Mouse (Mus musculus): ENCODE data around the gene Ccz1. TPM values are rescaled to one million over a fixed set of nuclear protein-coding genes. Genes with fewer than 3 reads are reported as not detected.

Gene Ccz1
- polyA plus RNA-seq, 1 experiment: 74.6 TPM

DNA sequence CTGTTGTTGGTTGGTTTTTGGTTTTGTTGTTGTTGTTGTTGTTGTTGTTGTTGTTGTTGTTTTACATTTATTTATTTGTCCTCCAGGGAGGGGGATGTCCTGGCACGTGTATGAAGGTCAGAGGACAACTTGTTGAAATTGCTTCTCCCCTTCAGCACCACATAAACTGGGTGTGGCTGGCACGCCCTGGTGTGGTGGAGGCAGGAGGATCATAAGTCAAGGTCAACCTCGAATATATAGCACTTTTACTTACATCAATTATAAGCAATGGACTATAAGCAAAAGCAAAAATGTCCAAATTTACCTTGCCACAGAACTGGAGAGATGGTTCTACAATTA is 604 bp upstream of the Ccz1 start:
- TF ChIP-seq GATA1 (IDR thresholded peaks at IDR 0.05; ENCODE audit: low read length): no peak

DNA sequence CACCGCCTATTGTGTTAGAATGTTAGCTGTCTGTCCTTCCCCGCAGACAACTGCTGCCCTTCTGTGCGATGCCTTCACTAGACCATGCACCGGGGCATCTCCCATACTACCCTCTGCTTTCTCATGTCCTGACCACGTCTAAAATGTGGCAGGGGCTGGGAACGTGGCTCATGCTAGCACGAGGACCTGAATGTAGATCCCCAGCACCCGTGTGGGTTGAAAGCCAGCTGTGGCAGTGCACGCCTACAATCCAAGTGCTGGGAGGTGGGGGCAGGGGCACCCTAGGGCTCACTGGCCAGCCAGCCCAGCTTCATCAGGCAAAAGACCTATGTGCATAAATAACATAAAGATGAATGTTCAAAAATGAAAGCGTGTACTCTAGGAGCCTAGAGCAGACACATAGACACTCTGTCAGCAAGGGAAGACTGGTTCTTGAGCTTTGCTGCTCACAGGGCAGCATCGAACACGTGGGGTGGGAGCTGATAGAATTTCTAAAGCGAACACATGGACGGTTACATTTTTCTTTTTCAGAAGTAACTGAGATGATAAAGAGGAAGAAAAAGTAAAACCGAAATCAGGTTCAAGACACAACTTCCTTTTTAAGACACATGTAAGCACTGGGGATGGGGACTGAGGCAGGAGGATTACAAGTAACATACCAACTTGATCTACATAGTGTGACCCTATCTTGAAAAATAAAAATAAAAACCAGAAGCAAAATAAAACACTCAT is 12.1 kb downstream of the Ccz1 start:
- TF ChIP-seq GATA1 (IDR thresholded peaks at IDR 0.05; ENCODE audit: low read length): no peak

DNA sequence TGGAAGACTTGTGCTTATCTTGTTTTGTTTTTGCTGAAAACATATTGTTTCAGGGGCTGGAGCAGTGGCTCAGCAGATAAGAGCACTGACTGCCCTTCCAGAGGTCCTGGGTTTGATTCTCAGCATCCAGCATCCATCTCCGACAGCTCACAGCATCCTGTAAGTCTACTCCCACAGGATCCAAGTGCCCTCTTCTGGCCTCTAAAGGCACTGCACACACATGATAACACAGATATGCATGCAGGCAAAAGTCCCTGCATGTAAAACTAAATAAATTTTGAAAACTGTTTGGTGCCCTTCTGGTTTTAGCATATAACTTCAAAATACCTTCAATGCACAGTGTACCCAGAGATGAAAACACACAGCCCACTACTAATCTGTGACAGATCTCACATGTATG is 15.3 kb downstream of the Ccz1 start:
- no peak for TF ChIP-seq GATA1 (IDR thresholded peaks at IDR 0.05; ENCODE audit: low read length)

DNA sequence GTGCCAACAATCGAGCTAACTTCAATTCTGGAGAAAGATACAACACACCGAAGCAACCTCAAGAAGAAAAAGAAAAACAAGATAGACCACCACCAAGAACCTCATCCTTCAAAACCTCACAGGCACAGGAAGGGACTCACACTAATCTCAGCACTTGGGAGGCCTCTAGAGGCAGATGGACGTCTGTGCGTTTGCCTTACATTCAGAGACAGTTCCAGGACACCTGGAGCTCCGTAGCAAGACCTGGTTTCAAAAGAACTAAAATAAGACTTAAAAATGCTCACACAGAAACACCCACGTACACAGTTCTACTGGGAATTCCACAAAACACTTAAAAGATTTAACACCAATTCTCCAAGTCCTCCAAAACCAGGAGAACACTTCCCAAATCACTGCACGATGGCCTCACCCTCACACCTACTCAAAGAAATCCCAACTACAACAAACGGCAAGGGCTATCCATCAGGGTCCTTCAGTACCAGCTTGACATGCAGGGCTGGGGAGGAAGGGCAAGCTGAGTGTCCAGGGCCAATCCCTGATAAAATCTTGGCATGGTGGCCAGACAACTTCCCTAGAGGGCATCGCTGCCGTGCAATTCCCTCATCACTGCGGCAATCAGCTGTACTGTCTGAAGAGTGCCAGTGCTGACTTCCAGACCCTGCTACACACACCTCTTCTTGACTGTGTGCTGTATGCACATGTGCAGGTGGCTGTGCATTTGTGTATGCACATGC is 19.9 kb downstream of the Ccz1 start:
- no peak for TF ChIP-seq GATA1 (IDR thresholded peaks at IDR 0.05; ENCODE audit: low read length)

DNA sequence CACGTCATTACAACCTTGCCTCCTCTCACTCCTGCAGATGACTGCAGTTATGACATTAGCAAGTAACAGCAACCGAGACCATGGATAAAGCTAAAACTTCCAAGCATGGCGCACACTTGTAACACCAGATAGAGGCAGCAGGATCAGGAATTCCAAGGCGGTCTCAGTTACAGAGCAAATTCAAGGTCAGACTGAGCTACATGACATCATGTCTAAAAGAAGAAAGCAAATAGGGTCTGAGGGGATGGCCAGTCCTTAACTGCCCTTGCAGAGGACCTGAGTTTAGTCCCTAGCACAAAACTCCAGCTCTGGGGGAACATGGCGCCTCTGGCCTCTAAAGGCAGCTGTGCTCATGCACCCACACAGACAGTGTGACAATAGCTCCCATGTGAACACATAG is 20.8 kb downstream of the Ccz1 start:
- no peak for TF ChIP-seq GATA1 (IDR thresholded peaks at IDR 0.05; ENCODE audit: low read length)

DNA sequence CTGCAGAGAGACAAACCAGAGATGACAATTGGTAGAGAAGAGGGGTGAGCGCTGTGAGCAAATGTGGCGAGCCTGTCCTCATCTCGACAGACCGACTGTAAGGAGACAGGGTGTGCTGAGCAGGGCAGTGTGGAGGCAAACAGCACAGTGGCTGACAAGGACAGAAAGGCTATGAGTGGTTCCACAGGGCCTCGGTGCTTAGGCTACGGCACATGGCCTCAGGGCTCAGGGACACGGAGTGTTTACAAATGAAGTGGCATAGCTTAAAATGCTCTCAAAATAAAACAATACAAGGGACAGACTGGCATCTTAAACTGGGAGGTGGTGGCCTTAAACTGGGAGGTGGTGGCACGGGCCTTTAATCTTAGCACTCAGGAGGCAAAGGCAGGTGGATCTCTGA is 21.4 kb downstream of the Ccz1 start:
- TF ChIP-seq GATA1 (IDR thresholded peaks at IDR 0.05; ENCODE audit: low read length): no peak

DNA sequence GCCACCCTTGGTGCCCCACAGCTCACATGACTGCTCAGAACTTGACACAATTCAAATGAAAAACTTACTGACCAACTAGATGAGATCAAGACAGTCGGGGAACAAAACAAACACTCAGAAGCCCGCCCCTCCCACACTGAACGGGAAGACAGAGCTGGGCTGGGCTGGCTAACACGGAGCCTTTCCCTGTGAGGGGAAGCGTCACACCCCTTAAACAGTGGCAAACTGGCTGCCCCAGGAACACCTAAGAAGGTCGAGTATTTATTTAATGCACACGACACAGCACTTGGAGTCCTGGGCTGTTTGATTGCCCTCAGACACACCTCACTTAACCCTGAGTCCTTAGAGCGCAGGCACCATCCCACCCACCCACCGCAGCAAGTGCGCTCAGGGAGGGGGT is 22.0 kb downstream of the Ccz1 start:
- TF ChIP-seq GATA1 (IDR thresholded peaks at IDR 0.05; ENCODE audit: low read length): no peak

DNA sequence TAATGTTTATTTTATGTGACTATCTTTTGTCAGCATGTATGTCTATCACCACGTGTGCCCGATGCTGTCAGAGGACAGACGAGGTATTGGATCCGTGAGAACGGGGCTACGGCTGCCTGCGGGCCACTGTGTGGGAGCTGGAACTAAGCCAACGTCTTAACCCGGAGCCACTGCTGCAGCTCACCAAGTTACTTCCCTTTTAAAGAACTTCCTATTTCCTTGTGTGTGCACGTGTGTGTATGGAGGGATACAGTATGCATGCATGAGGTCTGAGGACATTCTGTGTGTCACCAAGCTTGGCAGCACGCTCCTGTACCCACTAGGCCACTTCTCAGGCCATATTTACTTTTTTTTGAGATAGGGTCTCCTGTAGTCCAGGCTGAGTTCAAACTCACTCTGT is 24.6 kb downstream of the Ccz1 start:
- no peak for TF ChIP-seq GATA1 (IDR thresholded peaks at IDR 0.05; ENCODE audit: low read length)

DNA sequence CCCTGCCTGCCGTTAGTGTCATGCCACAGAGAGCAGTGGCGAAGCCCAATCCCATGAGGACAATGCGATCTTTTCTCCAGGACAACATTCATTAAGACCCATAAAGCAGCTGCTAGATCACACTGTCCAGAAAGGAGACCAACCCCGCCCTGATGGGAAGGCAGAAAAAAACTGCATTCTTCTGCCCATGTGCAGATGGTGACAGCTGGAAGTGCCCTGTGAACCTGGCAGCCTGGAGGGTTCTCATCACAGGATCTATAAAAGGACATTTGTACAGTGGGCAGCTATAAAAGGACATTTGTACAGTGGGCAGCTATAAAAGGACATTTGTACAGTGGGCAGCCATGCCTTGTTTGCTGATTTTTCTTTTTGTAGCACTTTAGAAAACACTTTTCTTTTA is 25.6 kb downstream of the Ccz1 start:
- TF ChIP-seq GATA1 (IDR thresholded peaks at IDR 0.05; ENCODE audit: low read length): no peak

DNA sequence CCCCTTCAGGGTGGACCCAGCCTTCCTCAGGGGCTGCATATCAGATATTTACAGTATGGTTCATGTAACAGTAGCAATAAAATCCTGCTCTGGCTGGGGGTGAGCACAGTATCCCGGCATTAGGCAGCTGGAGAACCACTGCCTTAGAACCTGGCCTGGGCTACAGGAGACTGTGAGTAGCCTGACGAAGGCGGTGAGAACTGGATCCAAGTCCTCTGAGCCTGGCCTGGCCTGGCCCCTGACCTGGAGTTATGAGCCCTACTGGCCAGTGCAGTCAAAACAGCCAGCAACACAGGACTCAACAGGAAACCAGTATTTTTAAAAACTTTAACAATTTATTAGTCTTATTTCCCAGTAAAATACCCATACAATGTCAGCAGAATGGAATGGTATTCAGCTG is 27.1 kb downstream of the Ccz1 start:
- no peak for TF ChIP-seq GATA1 (IDR thresholded peaks at IDR 0.05; ENCODE audit: low read length)

DNA sequence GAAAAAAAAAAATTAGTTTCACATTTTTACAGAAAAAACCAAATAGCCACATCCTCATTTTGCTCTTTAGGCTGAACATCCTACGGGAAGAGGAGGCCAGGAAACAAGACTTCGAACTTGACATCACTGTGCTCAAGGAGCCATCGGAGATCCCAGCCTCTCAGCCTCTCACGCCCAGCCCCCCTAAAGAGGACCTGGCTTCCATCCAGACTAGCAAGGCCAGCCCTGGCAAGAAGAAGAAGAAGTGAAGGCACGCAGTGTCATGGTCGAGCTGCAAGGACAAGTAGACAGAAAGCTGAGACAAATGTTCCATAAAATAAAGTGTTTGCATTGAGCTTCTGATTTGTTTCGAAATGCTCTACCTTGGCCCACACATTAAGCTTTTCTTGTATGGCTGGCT is 29.3 kb downstream of the Ccz1 start:
- no peak for TF ChIP-seq GATA1 (IDR thresholded peaks at IDR 0.05; ENCODE audit: low read length)

DNA sequence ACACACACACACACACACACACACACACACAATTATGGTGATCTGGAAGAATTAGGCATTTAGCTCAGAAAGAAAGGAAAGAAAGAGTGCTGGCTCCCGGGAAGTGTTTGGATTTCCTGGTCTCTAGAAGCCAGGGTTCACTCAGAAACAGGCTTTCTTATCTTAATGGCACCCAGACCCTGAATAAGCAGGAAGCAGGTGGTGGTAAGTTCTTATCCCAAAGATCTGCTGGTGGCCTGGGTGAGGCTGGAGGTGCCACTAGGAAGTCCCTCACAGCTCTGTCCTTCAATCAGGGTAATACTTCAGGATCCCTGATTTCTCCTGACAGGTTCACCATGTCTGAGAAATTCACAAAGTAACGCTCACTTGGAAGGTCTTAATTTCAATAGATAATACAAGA is 32.3 kb downstream of the Ccz1 start:
- no peak for TF ChIP-seq GATA1 (IDR thresholded peaks at IDR 0.05; ENCODE audit: low read length)

DNA sequence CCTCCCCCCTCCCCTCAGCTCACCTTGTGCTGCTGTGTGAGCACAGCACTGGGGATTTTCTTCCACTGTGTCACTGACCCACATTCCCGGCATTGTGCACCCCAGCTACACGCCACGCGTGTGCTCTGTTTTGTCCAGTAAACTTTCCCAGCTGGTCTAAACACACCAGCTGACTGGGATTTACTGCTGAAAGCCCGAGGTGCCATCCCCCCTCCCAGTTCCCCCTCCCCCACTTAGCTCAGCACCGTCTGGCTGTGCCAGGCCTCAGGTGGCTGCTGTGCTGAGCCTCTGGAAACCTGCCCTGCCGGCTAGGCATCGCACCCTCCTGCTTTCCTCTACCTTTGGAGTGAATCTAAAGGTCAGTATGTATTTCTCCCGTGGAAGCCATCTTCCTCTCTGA is 33.8 kb downstream of the Ccz1 start:
- no peak for TF ChIP-seq GATA1 (IDR thresholded peaks at IDR 0.05; ENCODE audit: low read length)

DNA sequence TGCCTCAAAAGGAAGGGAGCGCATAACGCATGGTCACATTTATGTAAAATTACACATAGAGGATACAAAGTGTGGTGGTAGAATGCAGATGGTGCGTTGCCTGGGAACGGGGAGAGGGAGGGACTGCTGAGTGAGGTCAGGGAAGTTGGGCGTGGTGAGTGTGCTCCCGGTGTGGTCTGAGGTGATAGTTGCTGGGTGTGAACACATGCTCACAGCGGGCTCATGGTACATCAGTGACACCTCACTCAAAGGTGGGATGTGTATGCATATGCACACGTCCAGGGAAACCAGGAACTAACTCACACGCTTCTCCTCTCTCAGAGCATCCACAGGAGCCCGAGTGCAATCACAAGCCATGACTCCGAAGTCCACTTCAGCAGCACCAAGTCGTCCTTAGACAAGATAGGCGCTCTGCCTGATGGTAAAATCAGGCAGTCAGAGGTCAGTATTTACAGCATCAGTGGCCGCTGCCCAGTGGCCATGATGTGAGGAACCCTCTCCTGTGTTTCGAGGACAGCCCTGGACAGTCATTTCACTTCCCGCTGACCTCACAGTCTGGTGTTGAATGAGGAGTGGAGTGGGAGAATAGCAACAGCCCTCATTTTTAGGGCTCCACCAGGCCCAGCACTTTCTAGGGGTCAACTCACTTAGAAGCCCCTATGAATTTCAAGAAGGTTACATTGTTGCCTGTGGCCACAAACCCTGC is 37.8 kb downstream of the Ccz1 start:
- TF ChIP-seq GATA1 (IDR thresholded peaks at IDR 0.05; ENCODE audit: low read length): no peak

DNA sequence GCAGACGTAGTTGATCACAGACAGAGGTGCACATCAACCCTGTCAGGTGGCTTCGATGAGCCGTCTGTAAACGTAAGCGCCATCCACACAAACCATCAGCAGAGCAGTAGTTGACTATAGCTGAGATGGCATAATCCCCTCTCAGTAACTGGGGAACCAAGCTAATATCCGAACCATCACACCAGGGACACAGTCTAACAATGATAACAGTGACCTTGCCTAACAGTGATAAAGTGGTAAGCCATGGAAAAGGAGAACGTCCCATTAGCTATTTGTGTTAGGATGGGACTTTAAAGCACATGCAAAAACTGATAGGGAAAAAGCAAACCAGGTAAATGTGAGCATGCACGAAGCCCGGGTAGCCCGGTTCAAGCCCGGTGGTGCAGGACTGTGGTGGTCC is 38.4 kb downstream of the Ccz1 start:
- TF ChIP-seq GATA1 (IDR thresholded peaks at IDR 0.05; ENCODE audit: low read length): no peak

DNA sequence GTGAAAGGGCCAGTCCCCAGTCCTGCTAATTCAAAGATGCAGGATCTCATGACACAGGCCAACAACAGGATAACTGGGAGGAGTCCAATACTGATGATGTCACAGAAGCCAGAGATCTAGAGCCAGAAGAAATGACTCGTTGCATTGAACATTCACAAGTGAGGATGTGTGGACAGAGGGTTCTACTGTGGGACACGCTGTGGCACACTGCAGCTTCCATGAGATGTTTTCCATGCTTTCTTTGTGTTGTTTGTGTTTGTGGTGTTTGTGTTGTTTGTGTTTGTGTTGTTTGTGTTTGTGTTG is 39.1 kb downstream of the Ccz1 start:
- no peak for TF ChIP-seq GATA1 (IDR thresholded peaks at IDR 0.05; ENCODE audit: low read length)

Measured in G1E-ER4 (cell line).